In genomic region chr5:30676800-30677199, GRCm38 (mm10) we compare ENCODE assay signal across 25 mouse cellular contexts. TPM values are rescaled to one million over a fixed set of nuclear protein-coding genes. Genes with fewer than 3 reads are reported as not detected.
DNase-seq lines count a peak whose midpoint lies in the region; ATAC-seq and TF ChIP-seq lines count a peak whose summit lies in the region.
"Had no signal": no experiment of that assay in that cellular context is flagged by ENCODE, and none has a peak within 500 bp of the region (broad histone marks: within the 10 kb centered on the region; RNA-seq: fewer than 3 reads in every experiment).

No protein-coding gene starts in this region.

- H3K79me2 ChIP-seq in myocyte (ENCODE audit: control insufficient read depth, insufficient read depth): no peaks in the 10 kb centered on the region

- 85% methylated on average over 7 of the region's 7 CpGs for WGBS in heart, embryonic 12.5 days
- WGBS in liver, embryonic 11.5 days: 89% methylated on average over 7 of the region's 7 CpGs
- 85% methylated on average over 7 of the region's 7 CpGs for WGBS in liver, embryonic 12.5 days (ENCODE audit: insufficient replicate concordance)

- no peak overlapping the region for H3K4me3 ChIP-seq in heart, embryonic 12.5 days
- H3K4me3 ChIP-seq in liver, embryonic 11.5 days (ENCODE audit: low read depth, low read length): no peak overlapping the region
- H3K4me3 ChIP-seq in liver, embryonic 12.5 days: no peak overlapping the region
- no peak overlapping the region for H3K4me3 ChIP-seq in myocyte
- H3K4me3 ChIP-seq: embryonic facial prominence, embryonic 13.5 days; embryonic facial prominence, embryonic 15.5 days; erythroblast, embryonic 14.5 days; forebrain, embryonic 10.5 days; forebrain, embryonic 12.5 days had no signal

- TF ChIP-seq POLR2A in myocyte (IDR thresholded peaks at IDR 0.05; ENCODE audit: insufficient read length, low read depth): no peak

- no peaks in the 10 kb centered on the region for H3K27me3 ChIP-seq in heart, embryonic 12.5 days (replicated peaks)
- no peaks in the 10 kb centered on the region for H3K27me3 ChIP-seq in liver, embryonic 11.5 days (replicated peaks; ENCODE audit: control insufficient read depth, insufficient read depth, low read length)
- H3K27me3 ChIP-seq in liver, embryonic 12.5 days (replicated peaks): no peaks in the 10 kb centered on the region
- H3K27me3 ChIP-seq in myocyte (ENCODE audit: control insufficient read depth, insufficient read depth, insufficient read length): no peaks in the 10 kb centered on the region
- H3K27me3 ChIP-seq: embryonic facial prominence, embryonic 13.5 days; embryonic facial prominence, embryonic 15.5 days; forebrain, embryonic 12.5 days had no signal

- no peaks in the 10 kb centered on the region for H3K4me1 ChIP-seq in heart, embryonic 12.5 days (replicated peaks)
- no peaks in the 10 kb centered on the region for H3K4me1 ChIP-seq in liver, embryonic 11.5 days (replicated peaks; ENCODE audit: control insufficient read depth, insufficient read depth, low read length)
- no peaks in the 10 kb centered on the region for H3K4me1 ChIP-seq in liver, embryonic 12.5 days
- H3K4me1 ChIP-seq: embryonic facial prominence, embryonic 13.5 days; embryonic facial prominence, embryonic 15.5 days; forebrain, embryonic 10.5 days; forebrain, embryonic 12.5 days had no signal

- no peak for ATAC-seq in heart, embryonic 12.5 days (ENCODE audit: insufficient number of reproducible peaks, low FRiP score)
- no peak for ATAC-seq in liver, embryonic 11.5 days (replicated peaks; ENCODE audit: low FRiP score)
- no peak for ATAC-seq in liver, embryonic 12.5 days
- ATAC-seq in CD4-positive, CD25-positive, alpha-beta regulatory T cell, adult 4 months: no peak
- ATAC-seq: forebrain, embryonic 14.5 days; forebrain, embryonic 16.5 days had no signal

- no peaks in the 10 kb centered on the region for H3K9me3 ChIP-seq in heart, embryonic 12.5 days (replicated peaks)
- no peaks in the 10 kb centered on the region for H3K9me3 ChIP-seq in liver, embryonic 11.5 days (ENCODE audit: control insufficient read depth, low read length)
- no peaks in the 10 kb centered on the region for H3K9me3 ChIP-seq in liver, embryonic 12.5 days (replicated peaks)
- H3K9me3 ChIP-seq: embryonic facial prominence, embryonic 13.5 days; embryonic facial prominence, embryonic 15.5 days; forebrain, embryonic 10.5 days; forebrain, embryonic 12.5 days had no signal

- DNase-seq in heart, postnatal 14 days: no peak
- DNase-seq in liver, embryonic 11.5 days (ENCODE audit: low spot score): no peak
- DNase-seq: adrenal gland, adult 2 months; adrenal gland, postnatal 10 days; adrenal gland, postnatal 25 days; cerebellum, adult 11 months; cerebellum, adult 18-20 months; cerebellum, adult 8-10 months; cerebellum, adult 9-11 months; cerebellum, postnatal 14 days; cerebellum, postnatal 36 days; embryo, embryonic 11 days had no signal

- peaks cover 55% of the 10 kb centered on the region for H3K36me3 ChIP-seq in heart, embryonic 12.5 days
- H3K36me3 ChIP-seq in liver, embryonic 11.5 days (ENCODE audit: control insufficient read depth, insufficient read depth, low read length): peaks cover 31% of the 10 kb centered on the region
- H3K36me3 ChIP-seq in liver, embryonic 12.5 days: peaks cover 65% of the 10 kb centered on the region
- peaks cover 18% of the 10 kb centered on the region for H3K36me3 ChIP-seq in myocyte (ENCODE audit: control insufficient read depth, insufficient read depth)

- H3ac ChIP-seq in myocyte (ENCODE audit: control insufficient read depth, insufficient read length): no peak overlapping the region

- intact Hi-C loops in heart, postnatal 14 days (cut with DNase I): no loop called here

- H3K27ac ChIP-seq in heart, embryonic 12.5 days (ENCODE audit: poor library complexity, severe bottlenecking): no peak overlapping the region
- peak overlapping the region; percentile 30; the same call in 1 of the 2 replicates for H3K27ac ChIP-seq in liver, embryonic 11.5 days (ENCODE audit: low read depth, low read length)
- H3K27ac ChIP-seq in liver, embryonic 12.5 days: no peak overlapping the region
- H3K27ac ChIP-seq: embryonic facial prominence, embryonic 13.5 days; embryonic facial prominence, embryonic 15.5 days; forebrain, embryonic 10.5 days; forebrain, embryonic 12.5 days had no signal

- H3K4me2 ChIP-seq in heart, embryonic 12.5 days: no peak overlapping the region
- H3K4me2 ChIP-seq in liver, embryonic 11.5 days: no peak overlapping the region
- no peak overlapping the region for H3K4me2 ChIP-seq in liver, embryonic 12.5 days
- no peak overlapping the region for H3K4me2 ChIP-seq in myocyte (ENCODE audit: low read depth)
- H3K4me2 ChIP-seq: embryonic facial prominence, embryonic 13.5 days; embryonic facial prominence, embryonic 15.5 days; forebrain, embryonic 12.5 days had no signal

- H3K9ac ChIP-seq in heart, embryonic 12.5 days: peak overlapping the region; percentile 25; the same call in 1 of the 2 replicates
- H3K9ac ChIP-seq in liver, embryonic 11.5 days (ENCODE audit: low read depth, low read length): no peak overlapping the region
- H3K9ac ChIP-seq in liver, embryonic 12.5 days: no peak overlapping the region
- H3K9ac ChIP-seq: embryonic facial prominence, embryonic 13.5 days; embryonic facial prominence, embryonic 15.5 days; forebrain, embryonic 12.5 days had no signal

TF ChIP-seq in myocyte, 11 proteins besides CTCF, POLR2A, EP300 and RAD21:
- TF ChIP-seq MYOD1 (IDR thresholded peaks at IDR 0.05; ENCODE audit: control insufficient read depth in 1 of 3, insufficient read length in 2 of 3, low read depth in 2 of 3) (no peak), CEBPB (IDR thresholded peaks at IDR 0.05; ENCODE audit: insufficient read depth, poor library complexity, severe bottlenecking) (no peak), USF1 (IDR thresholded peaks at IDR 0.05; ENCODE audit: low read depth) (no peak), MAX (IDR thresholded peaks at IDR 0.05; ENCODE audit: low read depth) (no peak), POLR2AphosphoS2 (IDR thresholded peaks at IDR 0.05; ENCODE audit: insufficient read length, low read depth) (peak; percentile 75), TCF3 (IDR thresholded peaks at IDR 0.05; ENCODE audit: insufficient read length, low read depth) (no peak), MYOG (IDR thresholded peaks at IDR 0.05; ENCODE audit: control insufficient read depth in 1 of 3, insufficient read depth in 1 of 3, insufficient read length in 2 of 3, low read depth in 2 of 3) (no peak), REST (IDR thresholded peaks at IDR 0.05; ENCODE audit: insufficient read depth, insufficient read length) (no peak), SRF (IDR thresholded peaks at IDR 0.05; ENCODE audit: control insufficient read depth, insufficient read length, low read depth) (no peak)

RNA-seq across cellular contexts. Expression of gene Cenpa, which starts 10.2 kb away (rescaled TPM):
- polyA plus RNA-seq in heart, embryonic 12.5 days (2016; fragmentation: Nextera tagmentation; extraction: Ambion mirVana): 264 and 282 TPM in 2 replicates
- 10 to 100 TPM; 56.0 to 67.6 TPM for total RNA-seq in heart, postnatal 14 days (2021)
- polyA plus RNA-seq in liver, embryonic 11.5 days (2014; fragmentation: Nextera tagmentation; extraction: Ambion mirVana): 326 and 357 TPM in 2 replicates
- 259 and 265 TPM in 2 replicates for polyA plus RNA-seq in liver, embryonic 12.5 days (2016; fragmentation: Nextera tagmentation; extraction: Ambion mirVana)
- 65.3 TPM for polyA plus RNA-seq in myocyte (2012; fragmentation: generic; extraction: Trizol)
- 10 to 100 TPM; 45.4 to 60.5 TPM for polyA plus RNA-seq in CD4-positive, CD25-positive, alpha-beta regulatory T cell, adult 4 months (2017; shearing (Covaris generic))

RNA-seq across cellular contexts. Expression of gene Slc35f6, which starts 29.1 kb away (rescaled TPM):
- polyA plus RNA-seq in heart, embryonic 12.5 days (2016; fragmentation: Nextera tagmentation; extraction: Ambion mirVana): 21.4 and 24.9 TPM in 2 replicates
- 10 to 100 TPM; 37.4 to 39.9 TPM for total RNA-seq in heart, postnatal 14 days (2021)
- 17.6 and 18.6 TPM in 2 replicates for polyA plus RNA-seq in liver, embryonic 11.5 days (2014; fragmentation: Nextera tagmentation; extraction: Ambion mirVana)
- 10.3 and 12.1 TPM in 2 replicates for polyA plus RNA-seq in liver, embryonic 12.5 days (2016; fragmentation: Nextera tagmentation; extraction: Ambion mirVana)
- 33.1 TPM for polyA plus RNA-seq in myocyte (2012; fragmentation: generic; extraction: Trizol)
- polyA plus RNA-seq in CD4-positive, CD25-positive, alpha-beta regulatory T cell, adult 4 months (2017; shearing (Covaris generic)): 10 to 100 TPM; 18.0 to 22.7 TPM

RNA-seq across cellular contexts. Expression of gene Dpysl5, which starts 34.6 kb away (rescaled TPM):
- polyA plus RNA-seq in heart, embryonic 12.5 days (2016; fragmentation: Nextera tagmentation; extraction: Ambion mirVana): 3.6 and 4.4 TPM in 2 replicates
- under 1 TPM; 0.46 to 0.79 TPM for total RNA-seq in heart, postnatal 14 days (2021)
- polyA plus RNA-seq in liver, embryonic 11.5 days (2014; fragmentation: Nextera tagmentation; extraction: Ambion mirVana): 1.3 and 1.6 TPM in 2 replicates
- 0.20 and 0.36 TPM in 2 replicates for polyA plus RNA-seq in liver, embryonic 12.5 days (2016; fragmentation: Nextera tagmentation; extraction: Ambion mirVana)
- 0.01 TPM for polyA plus RNA-seq in myocyte (2012; fragmentation: generic; extraction: Trizol)
- not detected for polyA plus RNA-seq in CD4-positive, CD25-positive, alpha-beta regulatory T cell, adult 4 months (2017; shearing (Covaris generic))
- total RNA-seq: common myeloid progenitor, adult 5-6 weeks; MEL had no signal
- polyA plus RNA-seq: erythroblast, embryonic 14.5 days had no signal
